Mouse (Mus musculus) hematopoietic stem cell, adult 5-6 weeks (primary cell): ENCODE data around the gene Hunk. TPM values are rescaled to one million over a fixed set of nuclear protein-coding genes. Genes with fewer than 3 reads are reported as not detected.

Experiments
- ATAC-seq, 2 experiments: fragments of 125-278 bp in 1 of 2; replicated peaks in 1 of 2; 2 replicates each; pipeline ENCODE4 v1.8.0; 2016 to 2017; ENCODE audit warnings: inconsistent platforms in 2 of 2, mild to moderate bottlenecking in 2 of 2, moderate number of reproducible peaks in 2 of 2, low read depth in 1 of 2, moderate TSS enrichment in 1 of 2; ENCODE audit not compliant: low FRiP score in 2 of 2, poor library complexity in 2 of 2, severe bottlenecking in 2 of 2, insufficient read depth in 1 of 2, low TSS enrichment in 1 of 2
- total RNA-seq: library from RNA; stranded (forward); fragments of 172-1452, 232-1000 nt; gene quantifications from 2 replicates; pipeline ENCODE4 v1.2.3, GENCODE M21; 2017

The Hunk gene
- total RNA-seq, 1 experiment from 2014 or later = not detected

DNA sequence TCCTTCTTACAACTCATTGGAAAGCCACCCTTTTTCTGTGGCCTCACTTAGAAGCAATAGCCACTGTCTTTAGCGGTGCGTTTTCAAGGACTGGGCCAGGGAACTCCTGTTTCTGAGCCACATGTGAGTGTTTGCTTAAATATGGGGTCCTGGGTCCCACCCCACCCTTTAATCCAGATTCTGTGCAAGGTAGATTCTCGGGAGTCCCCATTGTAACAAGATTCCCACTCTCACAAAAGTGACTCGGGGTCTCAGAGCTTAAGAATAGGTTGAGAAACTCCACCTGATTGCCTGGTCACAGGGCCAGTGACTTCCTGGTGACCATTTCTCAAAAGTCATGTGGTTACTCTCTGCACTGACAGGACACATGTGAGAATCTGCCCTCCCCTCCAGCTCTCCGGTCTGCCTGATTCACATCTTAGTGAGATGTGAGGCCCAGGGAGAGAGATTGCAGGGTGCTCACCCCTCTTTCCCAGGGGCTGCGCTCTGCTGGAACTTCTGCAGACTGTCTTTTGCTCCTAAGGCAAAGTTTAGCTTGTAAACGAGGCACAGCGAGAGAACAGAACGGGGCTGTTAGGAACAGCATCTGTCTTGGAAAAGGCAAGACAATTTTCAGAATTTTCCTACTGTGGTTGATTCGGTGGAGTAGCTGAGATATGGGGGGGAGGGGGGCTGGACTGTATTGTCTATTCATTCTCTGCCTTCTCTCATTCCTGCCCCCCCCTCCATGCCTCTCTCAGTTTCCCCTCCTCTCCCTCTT lies 135.6 kb downstream of the Hunk start:
- no peak for ATAC-seq

DNA sequence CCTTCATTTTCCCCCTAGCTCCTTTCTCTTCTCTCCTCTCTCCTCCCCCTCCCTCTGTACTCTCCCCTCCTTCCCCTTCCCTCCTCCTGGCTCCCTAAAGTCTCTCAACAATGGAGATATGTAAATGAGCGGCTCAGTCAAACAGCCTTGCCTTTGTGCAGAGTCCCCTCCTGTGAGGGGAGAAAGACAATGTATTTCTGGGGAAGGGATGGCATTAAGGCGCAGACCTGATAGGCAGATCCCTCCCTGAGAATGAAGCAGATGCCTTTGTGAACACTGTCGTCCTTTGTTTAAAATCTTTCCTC lies 136.1 kb downstream of the Hunk start:
- ATAC-seq = no peak

DNA sequence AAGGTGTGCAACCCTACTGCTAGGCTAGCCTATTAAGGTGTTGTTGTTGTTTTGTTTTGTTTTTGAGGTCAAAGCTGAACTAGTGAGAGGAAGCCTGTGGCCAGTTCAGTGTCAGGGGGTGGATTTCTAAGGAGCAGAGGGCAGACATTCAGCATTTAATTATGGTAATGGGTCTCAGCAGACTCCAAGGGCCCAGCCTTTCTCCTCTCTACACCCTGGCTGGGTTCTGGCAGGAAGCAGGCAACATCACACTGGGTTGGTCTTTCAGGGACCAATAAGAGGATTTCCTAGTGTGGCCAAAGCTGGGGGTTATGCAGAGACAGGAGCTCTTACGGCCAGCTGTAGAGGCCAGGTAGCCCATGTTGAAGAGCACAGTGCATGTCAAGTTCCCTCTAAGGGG lies 136.8 kb downstream of the Hunk start:
- no peak for ATAC-seq

DNA sequence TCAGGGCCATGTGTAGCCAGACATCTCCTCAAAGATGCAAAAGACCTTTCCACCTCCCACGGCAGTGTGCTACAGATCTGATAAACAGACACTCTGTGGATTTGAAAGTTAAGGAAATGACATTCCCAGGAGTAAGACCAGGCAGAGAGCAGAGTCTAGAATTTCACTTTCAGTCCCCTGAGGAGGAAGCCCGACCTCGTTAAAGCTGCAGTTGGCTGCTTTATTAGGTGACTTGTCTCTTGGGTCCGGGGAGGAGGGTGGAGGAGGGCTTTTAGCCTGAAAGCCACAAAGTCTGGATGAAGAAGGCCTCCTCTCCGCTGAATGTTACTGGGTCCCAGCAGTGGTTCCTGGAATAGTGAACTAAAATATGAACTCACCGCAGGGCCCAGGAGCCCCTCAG lies 137.6 kb downstream of the Hunk start:
- no peak for ATAC-seq

DNA sequence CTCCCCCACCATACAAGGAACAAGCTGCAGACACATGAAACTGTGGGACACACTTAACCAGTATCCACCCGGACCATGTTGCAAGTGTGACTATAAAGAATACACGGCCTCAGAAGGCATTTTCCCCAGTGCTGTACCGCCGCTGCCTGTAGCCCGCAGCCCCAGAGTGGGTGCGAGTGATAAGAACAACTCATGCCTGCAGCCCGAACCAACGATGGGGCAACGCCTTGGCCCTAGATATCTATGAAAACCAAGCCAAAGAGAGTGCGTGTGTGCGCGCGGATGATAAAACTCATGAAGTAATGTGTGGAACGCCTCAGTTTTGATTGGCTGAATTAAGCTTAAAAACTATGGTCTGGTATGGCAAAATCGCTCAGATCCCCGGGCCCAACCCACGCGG lies 138.1 kb downstream of the Hunk start:
- ATAC-seq = no peak

DNA sequence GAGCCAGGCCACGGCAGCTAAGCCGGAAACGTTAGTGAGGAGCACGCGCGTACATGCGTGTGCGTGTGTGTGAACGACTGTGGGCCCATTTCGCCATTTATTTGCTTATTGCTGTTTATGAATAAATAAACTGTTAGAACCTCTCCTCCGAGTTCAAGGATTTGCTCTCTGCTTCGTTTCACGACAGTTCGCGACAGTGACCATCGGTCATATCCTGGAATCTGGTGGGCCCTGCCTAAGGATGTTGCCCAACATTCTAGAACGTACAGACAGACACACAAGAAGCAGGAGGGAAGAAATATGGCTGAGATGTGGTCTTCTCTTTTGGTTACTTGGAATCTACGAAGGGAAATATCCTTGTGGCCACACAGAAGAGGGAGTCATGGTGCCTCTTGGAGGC lies 138.6 kb downstream of the Hunk start:
- no peak for ATAC-seq

DNA sequence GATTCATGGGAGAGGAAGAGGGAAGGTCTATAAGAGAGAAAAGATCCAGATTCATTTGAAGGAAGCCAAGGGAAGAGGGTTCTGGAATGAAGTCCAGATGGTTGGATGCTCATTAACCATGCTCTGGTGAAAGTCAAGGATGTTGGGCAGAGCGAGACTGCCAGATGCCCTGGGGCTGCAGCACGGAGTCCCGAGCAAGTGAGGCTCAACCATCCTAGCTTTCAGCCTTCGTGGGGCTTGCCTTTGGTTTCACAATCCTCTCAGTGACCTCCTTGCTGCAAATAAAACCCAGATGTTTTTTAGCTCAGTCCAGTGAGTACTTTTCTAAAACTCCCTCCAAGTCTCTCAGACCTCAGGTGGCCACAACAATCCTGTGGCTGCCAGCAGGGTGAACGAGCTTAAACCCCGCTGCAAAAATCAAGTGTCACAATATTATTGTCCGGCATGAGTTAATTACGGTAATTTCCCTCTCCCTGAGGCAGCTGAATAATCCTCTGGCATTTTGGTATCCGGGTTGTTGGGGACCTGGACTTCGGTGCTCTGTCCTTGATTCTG lies 147.4 kb downstream of the Hunk start:
- ATAC-seq = no peak

DNA sequence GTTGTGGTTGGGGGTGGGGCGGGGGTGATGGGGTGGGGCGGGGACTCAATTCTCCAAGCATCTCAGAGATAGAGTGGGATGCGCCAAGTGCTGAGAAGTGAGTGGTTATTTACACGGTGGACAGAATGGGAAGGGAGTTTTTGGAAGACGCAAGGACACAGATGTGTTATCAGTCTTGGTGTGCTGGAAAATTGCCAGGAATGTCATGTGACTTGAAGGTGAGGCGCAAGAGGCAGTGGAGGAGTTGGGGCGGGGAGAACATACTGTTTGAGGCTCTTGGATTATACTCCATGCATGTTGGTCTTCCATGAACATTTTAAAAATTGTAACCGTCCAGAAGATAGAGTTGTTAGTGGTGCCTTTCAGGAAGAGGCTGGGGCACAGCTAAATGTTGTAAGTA lies 148.8 kb downstream of the Hunk start:
- ATAC-seq = no peak

DNA sequence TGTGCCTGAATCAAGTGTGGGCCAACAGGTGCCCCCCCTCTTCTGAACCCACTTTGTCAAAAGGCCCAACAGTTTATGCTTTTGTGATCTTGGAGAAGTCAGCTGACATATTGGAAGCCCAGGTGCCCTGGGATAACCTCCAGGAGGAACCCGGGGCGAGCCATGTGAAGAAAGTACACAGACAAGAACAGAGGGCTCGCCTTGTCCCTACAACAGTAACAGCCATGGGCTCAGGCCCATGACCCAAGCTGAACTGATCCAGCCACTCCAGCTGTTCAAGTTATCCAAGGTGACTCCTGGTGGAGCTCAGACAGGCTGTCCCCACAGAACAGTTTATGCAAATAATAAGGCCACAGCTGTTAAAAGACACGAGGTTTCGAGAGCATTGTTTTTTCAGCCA lies 153.1 kb downstream of the Hunk start:
- no peak for ATAC-seq

DNA sequence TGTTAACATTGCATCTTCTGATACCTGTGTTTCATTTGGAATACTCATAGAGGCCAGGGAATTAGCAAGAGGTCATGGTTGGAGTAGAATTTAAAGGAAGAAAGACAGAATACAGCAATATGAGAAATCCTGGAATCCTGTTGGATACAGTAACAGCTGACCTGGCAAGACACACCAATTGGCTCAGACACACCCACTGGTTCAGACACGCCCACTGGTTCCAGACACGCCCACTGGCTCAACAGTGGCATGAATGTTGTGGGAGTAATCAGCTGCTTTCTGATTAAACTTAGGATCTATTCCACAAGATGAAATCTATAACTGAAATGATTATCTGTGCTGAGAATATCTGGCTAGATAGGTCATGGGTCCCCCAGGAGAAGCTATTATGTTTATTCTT lies 155.4 kb downstream of the Hunk start:
- ATAC-seq = no peak

DNA sequence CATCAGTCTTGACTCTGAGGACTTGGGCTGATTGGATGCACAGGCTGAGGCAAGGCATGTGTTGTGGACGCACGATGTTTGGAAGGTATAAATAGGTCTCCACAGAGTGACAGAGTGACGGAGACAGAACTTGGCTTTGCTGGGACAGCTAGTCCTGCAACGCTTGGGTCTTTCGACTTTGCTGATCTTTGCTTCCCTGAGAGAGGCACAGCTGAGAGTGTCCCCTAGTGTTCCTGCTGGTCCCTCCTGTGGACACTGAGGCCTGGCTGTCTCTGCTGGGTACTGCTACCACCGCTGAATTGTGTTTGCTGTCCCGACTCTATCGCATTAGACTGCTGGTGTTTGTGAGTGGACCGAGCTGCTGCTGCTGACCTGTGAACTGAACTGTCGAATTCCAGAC lies 156.6 kb downstream of the Hunk start:
- no peak for ATAC-seq

DNA sequence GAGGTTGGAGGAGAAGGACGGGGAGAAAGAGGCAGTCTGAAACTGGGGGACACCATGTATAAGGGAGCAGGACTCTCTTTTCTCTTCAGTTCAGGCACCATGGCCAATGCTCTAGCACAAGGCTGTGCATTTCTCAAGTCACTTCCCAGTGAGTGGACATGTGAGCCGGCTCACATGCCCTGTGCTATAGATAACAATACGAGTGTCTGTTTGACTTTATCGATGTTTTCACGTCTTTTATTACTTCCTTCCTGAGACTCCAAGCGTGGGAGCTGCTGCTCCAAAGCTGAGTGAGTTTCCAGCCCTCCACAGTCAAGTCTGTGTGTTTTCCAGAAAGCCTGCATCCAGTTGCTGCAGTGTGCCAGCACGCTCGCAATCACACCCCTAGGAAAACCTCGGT lies 158.4 kb downstream of the Hunk start:
- no peak for ATAC-seq

DNA sequence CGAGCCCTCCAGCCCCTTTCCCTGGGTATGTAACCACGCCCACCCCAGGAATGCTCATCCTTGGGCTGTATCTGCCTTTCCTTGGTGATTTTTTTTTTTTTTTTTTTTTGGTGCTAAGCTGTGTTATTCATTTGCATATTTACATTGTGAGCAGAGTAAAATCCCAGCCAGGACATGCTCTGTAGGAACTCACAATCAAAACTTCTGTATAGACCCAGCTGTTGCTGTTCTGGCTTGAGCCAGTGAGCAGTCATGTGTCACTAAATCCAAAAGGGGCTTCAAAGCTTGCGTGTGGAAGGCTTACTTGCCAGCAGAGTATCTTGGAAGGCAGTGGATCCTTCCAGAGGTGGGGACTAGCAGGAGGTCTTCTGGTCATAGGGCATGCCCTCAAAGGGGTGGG lies 159.7 kb downstream of the Hunk start:
- no peak for ATAC-seq

DNA sequence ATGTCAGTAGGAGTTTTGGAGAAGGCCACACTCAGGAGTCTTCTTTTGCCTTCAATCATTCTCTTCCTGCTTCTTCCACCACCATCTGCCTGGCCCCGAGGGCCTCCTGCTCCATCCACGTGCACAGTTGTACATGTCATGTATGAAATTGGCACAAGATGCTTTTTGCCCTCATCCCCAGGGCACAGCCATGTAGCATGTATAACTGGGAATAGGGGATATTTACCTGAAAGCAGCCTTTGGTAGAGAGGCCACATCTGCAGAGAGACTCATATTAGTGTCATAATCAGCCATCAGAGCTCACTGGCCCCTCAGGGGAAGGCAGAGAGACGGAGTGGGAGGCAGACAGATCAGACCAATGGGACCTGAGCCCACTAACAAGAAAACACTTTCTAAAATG lies 160.8 kb downstream of the Hunk start:
- ATAC-seq = no peak

DNA sequence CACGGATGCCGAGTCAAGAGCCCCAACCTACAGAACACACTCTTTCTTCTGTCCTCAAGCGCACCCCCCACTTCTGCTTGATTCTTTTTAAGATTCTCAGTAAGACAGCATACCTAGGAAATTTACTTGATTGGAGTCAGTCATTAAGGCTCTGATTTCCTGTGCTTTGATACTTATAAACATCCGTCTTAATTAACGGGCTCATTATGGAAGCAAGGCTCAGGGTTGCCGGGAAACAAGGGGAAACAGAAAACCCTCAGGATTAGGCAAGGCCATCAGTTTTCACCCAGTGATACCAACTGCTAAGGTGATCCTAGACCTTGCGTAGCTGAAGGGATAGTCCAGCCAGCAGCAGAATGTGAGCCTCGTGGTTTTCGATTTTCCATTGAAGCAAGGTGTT lies 162.2 kb downstream of the Hunk start:
- ATAC-seq = no peak

Other genes with a start within 250 kb of the Hunk start
- gene Tiam1, start 242.2 kb upstream of the Hunk start, total RNA-seq = 18.4 and 30.1 TPM in 2 replicates
- gene Sod1, start 165.3 kb upstream of the Hunk start, total RNA-seq = 589 and 614 TPM in 2 replicates
- gene Scaf4, start 101.5 kb upstream of the Hunk start, total RNA-seq = 14.4 and 26.1 TPM in 2 replicates